In the genomic region with DNA sequence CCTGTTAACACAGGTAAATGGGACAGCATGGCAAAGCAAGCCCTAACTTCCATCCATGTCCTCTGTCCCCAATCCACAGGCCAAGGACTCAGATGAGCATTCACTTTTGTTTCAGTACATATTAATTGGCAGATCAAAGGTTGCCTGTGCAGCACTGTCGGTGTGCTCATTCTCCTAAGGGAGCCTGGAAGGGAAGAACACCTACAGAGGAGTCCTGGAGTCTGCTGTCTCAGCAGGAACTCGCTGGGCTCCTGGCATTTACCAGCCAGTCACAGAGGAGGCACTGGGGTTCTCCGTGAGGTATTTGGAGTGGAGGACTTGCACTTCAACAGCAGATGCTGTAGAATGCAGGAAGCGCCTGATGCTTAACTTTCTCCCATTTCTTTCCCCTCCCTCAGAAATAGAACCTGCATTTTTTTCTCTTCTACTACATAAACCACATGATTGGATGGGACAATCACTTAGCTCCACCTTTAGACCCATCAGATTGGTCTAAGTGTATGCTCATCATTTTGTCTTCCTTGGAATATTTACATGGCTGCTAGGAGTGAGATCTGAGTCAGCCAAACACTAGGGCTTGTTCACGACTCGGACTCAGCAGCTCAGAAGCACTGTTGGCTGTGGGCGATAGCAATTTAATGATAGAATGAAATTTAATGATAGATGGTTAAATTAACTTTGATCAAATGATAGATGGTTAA, we compare ENCODE assay signal across 14 mouse cellular contexts.
DNase-seq lines count a peak whose midpoint lies in the region.
"Had no signal": no experiment of that assay in that cellular context is flagged by ENCODE, and none has a peak within 500 bp of the region (broad histone marks: within the 10 kb centered on the region; RNA-seq: fewer than 3 reads in every experiment).

No protein-coding gene starts in this region.

- DNase-seq in cerebellum, adult 8-10 months = peak; percentile 38
- DNase-seq in cerebellum, postnatal 14 days = no peak
- DNase-seq in kidney, adult 18-20 months = peak; percentile 3
- DNase-seq in kidney, postnatal 4 days = no peak
- DNase-seq in R1 (ENCODE audit: low read depth, low spot score) = peak; percentile 13
- peak; percentile 7 for DNase-seq in kidney, postnatal 14 days
- DNase-seq in adrenal gland, postnatal 14 days = no peak
- no peak for DNase-seq in right cerebral cortex, adult 18-20 months
- DNase-seq: gastrocnemius, postnatal 14 days; heart, adult 18-20 months; liver, embryonic 13.5 days; lung, embryonic 14.5 days; midbrain, embryonic 14.5 days; right cerebral cortex, postnatal 14 days had no signal

Comparison
In these comparisons a context has a peak if more than half of its experiments do, and no peak if none do; other contexts are left out.
1. DNase-seq: peak in cerebellum, adult 8-10 months (single experiment), kidney, adult 18-20 months (single experiment), R1 (single experiment) and kidney, postnatal 14 days (single experiment); none in cerebellum, postnatal 14 days (0 of 2), kidney, postnatal 4 days (0 of 2), adrenal gland, postnatal 14 days (single experiment) and right cerebral cortex, adult 18-20 months (single experiment).